Mouse (Mus musculus) testis, adult 2 months (tissue): Measurements from ENCODE around the gene Adprhl2.

Experiments
- CTCF ChIP-seq: fragments of 200-500 bp; IDR thresholded peaks from 2 replicates; pipeline ENCODE4 v1.5.1; 2012; ENCODE audit warnings: low read depth, mild to moderate bottlenecking, inconsistent platforms, low read length, moderate library complexity; ENCODE audit not compliant: control insufficient read depth, insufficient read depth, insufficient replicate concordance
- POLR2A ChIP-seq: fragments of 200-500 bp; IDR thresholded peaks from 2 replicates; pipeline ENCODE4 v1.6.1; 2012; ENCODE audit warnings: low read depth, mild to moderate bottlenecking, inconsistent platforms, low read length, moderate library complexity; ENCODE audit not compliant: control insufficient read depth

GRCm38 (mm10) chr4:126325281-126325861 lies 3.9 kb upstream of the Adprhl2 start, which contains the start of gene Tekt2:
- no peak for TF ChIP-seq CTCF
- peak; percentile 79; the same call in 1 of the 2 replicates for TF ChIP-seq POLR2A
